In the genomic region with DNA sequence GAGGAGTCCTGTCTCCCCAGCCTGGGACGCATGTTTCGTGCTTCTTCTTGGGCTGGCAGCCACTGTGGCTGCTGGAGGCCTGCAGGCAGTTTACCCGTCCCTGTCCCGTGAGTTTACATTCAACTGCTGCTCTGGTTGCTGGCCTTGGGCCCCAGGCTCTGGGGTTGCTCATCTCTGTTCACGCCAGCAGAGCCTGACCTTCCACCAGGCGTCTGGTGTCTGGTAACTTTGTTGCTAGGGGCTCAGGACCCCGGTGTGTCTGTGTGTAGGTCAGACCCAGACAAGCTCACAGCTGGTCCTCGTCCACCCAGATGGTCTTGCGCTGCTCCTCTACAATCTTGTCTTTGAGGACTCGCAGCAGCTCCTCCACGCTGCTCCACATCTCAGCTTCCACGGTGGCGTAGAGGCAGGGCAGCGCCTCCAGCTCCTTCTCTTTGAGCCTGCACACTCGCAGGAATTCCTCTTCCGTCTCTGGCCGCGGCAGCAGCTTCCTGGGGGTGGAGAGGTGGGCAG, we compare ENCODE assay signal across 8 mouse cellular contexts. TPM values are rescaled to one million over a fixed set of nuclear protein-coding genes. Genes with fewer than 3 reads are reported as not detected.
DNase-seq lines count a peak whose midpoint lies in the region; ATAC-seq and TF ChIP-seq lines count a peak whose summit lies in the region.

No protein-coding gene starts in this region.

- WGBS in kidney, embryonic 14.5 days = 7% methylated on average over 18 of the region's 18 CpGs
- 19% methylated on average over 18 of the region's 18 CpGs for WGBS in kidney, adult 2 months
- 17% methylated on average over 18 of the region's 18 CpGs for WGBS in heart, postnatal 0 days
- WGBS in liver, embryonic 13.5 days (ENCODE audit: insufficient replicate concordance) = 11% methylated on average over 18 of the region's 18 CpGs
- WGBS in neural tube, embryonic 15.5 days = 20% methylated on average over 18 of the region's 18 CpGs

- H3K27ac ChIP-seq in kidney, embryonic 14.5 days (ENCODE audit: low read depth, low read length) = peak overlapping the region; percentile 34; the same call in 1 of the 2 replicates
- H3K27ac ChIP-seq in kidney, adult 2 months (ENCODE audit: insufficient read depth, low read depth, low read length) = no peak overlapping the region
- H3K27ac ChIP-seq in heart, postnatal 0 days (ENCODE audit: low read depth) = no peak overlapping the region
- no peak overlapping the region for H3K27ac ChIP-seq in liver, embryonic 13.5 days
- H3K27ac ChIP-seq in neural tube, embryonic 15.5 days (replicated peaks) = peak overlapping the region; percentile 48; the same call in 1 of the 2 replicates

- no peak for TF ChIP-seq CTCF in kidney, adult 2 months (conservative IDR thresholded peaks at IDR 0.05; ENCODE audit: insufficient read depth, insufficient read length, low read depth, low read length)
- no peak for TF ChIP-seq CTCF in heart, postnatal 0 days (IDR thresholded peaks at IDR 0.05; ENCODE audit: low read depth)

- peak overlapping the region; percentile 11; the same call in 1 of the 2 replicates for H3K4me3 ChIP-seq in kidney, embryonic 14.5 days (ENCODE audit: low read length)
- no peak overlapping the region for H3K4me3 ChIP-seq in kidney, adult 2 months (ENCODE audit: insufficient read depth, low read depth, low read length)
- no peak overlapping the region for H3K4me3 ChIP-seq in heart, postnatal 0 days (ENCODE audit: low read depth, low read length)
- no peak overlapping the region for H3K4me3 ChIP-seq in liver, embryonic 13.5 days (replicated peaks)
- no peak overlapping the region for H3K4me3 ChIP-seq in neural tube, embryonic 15.5 days (replicated peaks)

- no peak overlapping the region for H3K9ac ChIP-seq in kidney, embryonic 14.5 days (ENCODE audit: low read depth, low read length)
- no peak overlapping the region for H3K9ac ChIP-seq in heart, postnatal 0 days (replicated peaks; ENCODE audit: low read depth, low read length)
- no peak overlapping the region for H3K9ac ChIP-seq in liver, embryonic 13.5 days
- H3K9ac ChIP-seq in neural tube, embryonic 15.5 days (replicated peaks) = no peak overlapping the region

- H3K27me3 ChIP-seq in kidney, embryonic 14.5 days (ENCODE audit: control insufficient read depth, insufficient read depth, low read length) = no peaks in the 10 kb centered on the region
- no peaks in the 10 kb centered on the region for H3K27me3 ChIP-seq in kidney, adult 2 months (replicated peaks; ENCODE audit: control insufficient read depth, insufficient read depth, low read length)
- 0 out of 2 replicates have a peak, but pooled peaks cover 9% of the 10 kb centered on the region for H3K27me3 ChIP-seq in heart, postnatal 0 days (ENCODE audit: control insufficient read depth, insufficient read depth, low read length)
- H3K27me3 ChIP-seq in liver, embryonic 13.5 days = no peaks in the 10 kb centered on the region
- peaks cover 6% of the 10 kb centered on the region; the same call in 1 of the 2 replicates for H3K27me3 ChIP-seq in neural tube, embryonic 15.5 days (replicated peaks)

- H3K9me3 ChIP-seq in kidney, embryonic 14.5 days (ENCODE audit: control insufficient read depth, low read length) = no peaks in the 10 kb centered on the region
- no peaks in the 10 kb centered on the region for H3K9me3 ChIP-seq in heart, postnatal 0 days (replicated peaks; ENCODE audit: control insufficient read depth, low read length)
- no peaks in the 10 kb centered on the region for H3K9me3 ChIP-seq in liver, embryonic 13.5 days (replicated peaks)
- no peaks in the 10 kb centered on the region for H3K9me3 ChIP-seq in neural tube, embryonic 15.5 days (replicated peaks)

- no peak for TF ChIP-seq EP300 in heart, postnatal 0 days (IDR thresholded peaks at IDR 0.05; ENCODE audit: low read depth)

- DNase-seq in kidney, adult 2 months = no peak
- DNase-seq in adrenal gland, postnatal 36 days = peak; percentile 43 to 47
- no peak for DNase-seq in heart, postnatal 0 days (ENCODE audit: low spot score)
- no peak for DNase-seq in liver, embryonic 13.5 days
- no peak for DNase-seq in adipocyte (ENCODE audit: low spot score)
- DNase-seq in spleen, adult 18-20 months = no peak

- H3K4me2 ChIP-seq in kidney, embryonic 14.5 days (replicated peaks; ENCODE audit: low read depth, low read length) = peak overlapping the region; percentile 30
- H3K4me2 ChIP-seq in heart, postnatal 0 days (ENCODE audit: low read depth, low read length) = peak overlapping the region; percentile 42
- H3K4me2 ChIP-seq in liver, embryonic 13.5 days = peak overlapping the region; percentile 18
- H3K4me2 ChIP-seq in neural tube, embryonic 15.5 days = peak overlapping the region; percentile 29

- peaks cover 40% of the 10 kb centered on the region for H3K4me1 ChIP-seq in kidney, embryonic 14.5 days (ENCODE audit: control insufficient read depth, insufficient read depth, low read length)
- no peaks in the 10 kb centered on the region for H3K4me1 ChIP-seq in kidney, adult 2 months (ENCODE audit: control insufficient read depth, insufficient read depth, low read length)
- 0 out of 2 replicates have a peak, but pooled peaks cover 5% of the 10 kb centered on the region for H3K4me1 ChIP-seq in heart, postnatal 0 days (ENCODE audit: control insufficient read depth, insufficient read depth)
- peaks cover 15% of the 10 kb centered on the region for H3K4me1 ChIP-seq in liver, embryonic 13.5 days (replicated peaks)
- peaks cover 27% of the 10 kb centered on the region for H3K4me1 ChIP-seq in neural tube, embryonic 15.5 days

- no peak for TF ChIP-seq POLR2A in kidney, adult 2 months (IDR thresholded peaks at IDR 0.05; ENCODE audit: low read depth, low read length)

- peak; percentile 71 for ATAC-seq in kidney, embryonic 14.5 days (ENCODE audit: low FRiP score, low TSS enrichment)
- ATAC-seq in heart, postnatal 0 days (ENCODE audit: insufficient read depth, low read depth) = no peak
- ATAC-seq in liver, embryonic 13.5 days (ENCODE audit: low read depth) = no peak
- ATAC-seq in neural tube, embryonic 15.5 days (ENCODE audit: low FRiP score) = no peak

- no peaks in the 10 kb centered on the region for H3K36me3 ChIP-seq in kidney, embryonic 14.5 days (ENCODE audit: control insufficient read depth, insufficient read depth, low read length)
- no peaks in the 10 kb centered on the region for H3K36me3 ChIP-seq in kidney, adult 2 months (ENCODE audit: control insufficient read depth, insufficient read depth, low read length)
- no peaks in the 10 kb centered on the region for H3K36me3 ChIP-seq in heart, postnatal 0 days (replicated peaks; ENCODE audit: control insufficient read depth, insufficient read depth, low read length)
- no peaks in the 10 kb centered on the region for H3K36me3 ChIP-seq in liver, embryonic 13.5 days
- no peaks in the 10 kb centered on the region for H3K36me3 ChIP-seq in neural tube, embryonic 15.5 days

RNA-seq across cellular contexts. Expression of a gene that starts 42.9 kb away (rescaled TPM):
- 20.4 and 22.1 TPM in 2 replicates for polyA plus RNA-seq in kidney, embryonic 14.5 days (2014; fragmentation: Nextera tagmentation; extraction: Ambion mirVana)
- polyA plus RNA-seq in kidney, adult 2 months (2012; rRNA removed) = 122 and 136 TPM in 2 replicates
- 100 to 1,000 TPM; 119 to 155 TPM for total RNA-seq in adrenal gland, postnatal 36 days (2021)
- 132 and 145 TPM in 2 replicates for total RNA-seq in heart, postnatal 0 days (2014; rRNA removed; ENCODE audit: low replicate concordance)
- polyA plus RNA-seq in heart, postnatal 0 days (2015; fragmentation: Nextera tagmentation; extraction: Ambion mirVana) = 13.4 and 13.9 TPM in 2 replicates
- 5.3 and 7.0 TPM in 2 replicates for polyA plus RNA-seq in liver, embryonic 13.5 days (2015; fragmentation: Nextera tagmentation; extraction: Ambion mirVana)
- polyA plus RNA-seq in neural tube, embryonic 15.5 days (2015; fragmentation: Nextera tagmentation; extraction: Ambion mirVana) = 17.7 and 43.8 TPM in 2 replicates

Comparison
In these comparisons a context has a peak if more than half of its experiments do, and no peak if none do; other contexts are left out.
1. H3K27ac ChIP-seq: peak in kidney, embryonic 14.5 days (single experiment) and neural tube, embryonic 15.5 days (single experiment); none in kidney, adult 2 months (single experiment), heart, postnatal 0 days (single experiment) and liver, embryonic 13.5 days (single experiment).
2. DNase-seq: peak in adrenal gland, postnatal 36 days (2 of 2); none in kidney, adult 2 months (single experiment), heart, postnatal 0 days (single experiment), liver, embryonic 13.5 days (single experiment), adipocyte (single experiment) and spleen, adult 18-20 months (0 of 2).
3. Peak in every context shown above with its lines, with median percentiles within 50 percentile points of each other: H3K4me2 ChIP-seq.